Mouse (Mus musculus): Measurements from ENCODE around the gene Hormad1. TPM values are rescaled to one million over a fixed set of nuclear protein-coding genes. Genes with fewer than 3 reads are reported as not detected.

Hormad1 gene
- polyA plus RNA-seq (2014; fragmentation: Illumina TruSeq; extraction: RNeasy Lipid Tissue Mini Kit (QIAGEN cat#74804); ENCODE audit: low read depth, low replicate concordance) = 649 TPM

DNA sequence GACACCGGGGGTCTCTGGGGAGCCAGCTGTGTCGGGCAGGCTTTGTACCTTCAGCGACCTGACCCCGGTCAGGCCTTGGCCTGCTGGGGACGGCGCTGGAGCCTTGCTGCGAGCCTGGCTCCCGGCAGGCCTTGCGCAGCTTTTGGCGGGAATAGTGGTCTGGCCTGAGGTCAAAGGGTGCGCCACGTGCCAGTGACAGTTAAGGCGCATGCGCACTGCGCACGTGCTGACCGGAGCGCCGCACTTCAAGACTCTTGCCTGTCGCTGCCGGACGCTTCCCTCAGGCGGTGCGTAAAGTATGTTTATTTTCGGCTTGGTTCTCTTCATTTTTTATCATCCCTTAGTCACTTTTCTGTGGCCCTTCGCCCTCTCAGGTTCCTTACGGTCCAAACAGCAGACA, at the start of gene Hormad1:
Gene Hormad1 (plus strand): TSS at position 241 of the 400 bp plus-strand sequence.

DNA sequence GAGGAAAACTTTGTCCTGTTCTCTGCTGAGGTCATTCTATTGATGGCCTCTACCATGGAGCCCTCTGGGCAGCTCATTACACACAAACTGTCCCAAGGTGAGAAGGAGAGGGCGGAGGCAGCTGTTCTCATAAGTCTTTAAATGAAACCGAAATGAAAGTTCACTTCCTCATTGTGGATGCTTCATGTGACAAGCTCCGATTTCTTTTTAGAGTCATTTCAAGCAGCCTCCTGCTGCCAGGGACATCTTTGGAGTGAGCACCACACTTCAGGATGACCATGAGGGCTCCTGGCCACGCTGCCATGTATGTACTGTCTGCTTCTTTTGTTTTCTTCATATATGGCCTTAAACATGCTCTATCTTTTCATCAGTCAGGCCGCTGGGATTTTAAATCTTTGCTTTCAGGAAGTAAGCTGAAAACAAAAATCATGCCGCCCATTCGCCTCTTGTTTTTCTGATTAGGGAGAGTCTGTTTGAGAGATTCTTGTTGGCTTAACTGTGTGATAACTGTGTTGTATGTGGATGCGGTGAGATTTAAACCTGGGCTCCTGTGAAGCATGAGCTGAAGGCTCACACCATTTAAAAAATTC, 32.8 kb upstream of the Hormad1 start, which contains the start of gene Ctss:
Gene Ctss (plus strand): TSS at position 165 of the 590 bp plus-strand sequence.

DNA sequence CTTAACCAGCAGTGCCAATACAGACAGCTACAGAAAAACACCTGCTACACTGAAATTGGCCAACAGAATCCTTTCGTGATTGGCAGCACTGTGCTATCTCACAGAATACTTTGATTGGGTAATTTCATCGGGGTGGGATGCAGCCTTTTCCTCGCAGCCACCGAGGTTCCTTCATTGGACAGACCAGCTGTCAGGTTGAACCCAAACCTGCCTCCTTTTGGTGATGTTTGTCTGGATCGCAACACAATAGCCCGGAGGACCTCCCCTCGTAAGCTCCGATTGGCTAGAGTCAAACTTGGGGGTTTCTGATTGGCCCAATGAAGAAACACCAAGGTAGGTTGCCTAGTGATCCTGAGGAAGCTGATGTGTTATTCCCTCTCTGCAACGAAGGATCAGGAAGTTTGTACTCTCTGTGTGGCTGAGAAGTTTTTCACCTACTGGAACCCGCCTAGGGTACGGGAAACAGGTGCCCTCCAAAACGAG, 29.2 kb downstream of the Hormad1 start, which contains the start of gene Golph3l:
Gene Golph3l (plus strand): TSS at position 331 of the 483 bp plus-strand sequence.

DNA sequence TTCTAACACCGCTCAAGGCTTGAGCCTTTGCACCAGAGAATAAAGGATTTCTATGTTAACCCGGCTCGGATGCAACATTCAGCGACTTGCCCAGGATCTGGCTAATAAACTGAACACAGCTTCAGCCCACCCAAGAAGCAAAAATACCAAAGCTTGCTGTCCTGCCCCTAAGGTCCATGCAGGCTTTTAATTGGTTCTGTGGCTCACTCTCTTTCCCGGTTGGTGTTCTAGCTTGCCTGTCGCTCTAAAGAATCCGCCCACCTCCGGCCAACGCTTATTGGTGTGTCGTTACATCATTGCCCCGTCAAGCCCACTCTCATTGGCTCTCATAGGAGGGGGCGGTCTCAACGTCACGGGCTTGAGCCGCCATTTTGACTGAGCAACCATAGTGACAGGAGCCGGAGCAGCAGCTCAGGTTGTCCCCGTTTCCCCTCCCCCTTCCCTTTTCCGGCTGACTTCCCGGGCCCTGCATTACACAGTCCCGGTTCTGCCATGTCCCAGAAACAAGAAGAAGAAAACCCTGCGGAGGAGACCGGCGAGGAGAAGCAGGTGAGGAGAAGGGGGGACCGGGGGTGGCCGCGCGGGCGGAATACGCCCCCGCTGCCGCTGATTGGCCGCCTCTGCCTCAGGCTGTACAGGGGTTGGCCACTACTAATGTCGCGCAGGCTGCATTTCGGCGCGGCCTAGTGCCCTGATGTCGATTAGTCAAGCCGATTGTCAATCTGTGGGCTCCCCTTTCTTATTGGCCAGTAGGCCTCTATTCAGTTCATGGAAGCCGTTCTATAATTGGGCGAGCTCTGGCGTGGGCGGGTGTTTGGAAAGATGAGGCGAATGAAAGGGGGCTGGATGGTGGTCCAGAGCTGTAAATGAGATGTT, 65.4 kb downstream of the Hormad1 start, which contains the start of gene Ensa:
Gene Ensa (plus strand): TSS at position 366 of the 876 bp plus-strand sequence.

Other genes starting within 250 kb of the Hormad1 start
- gene Cers2, start 244.9 kb upstream of the Hormad1 start, polyA plus RNA-seq (2014; fragmentation: Illumina TruSeq; extraction: RNeasy Lipid Tissue Mini Kit (QIAGEN cat#74804); ENCODE audit: low read depth, low replicate concordance) = 30.2 TPM
- gene Setdb1, start 202.5 kb upstream of the Hormad1 start, polyA plus RNA-seq (2014; fragmentation: Illumina TruSeq; extraction: RNeasy Lipid Tissue Mini Kit (QIAGEN cat#74804); ENCODE audit: low read depth, low replicate concordance) = 35.8 TPM
- gene 4930558C23Rik, start 156.8 kb upstream of the Hormad1 start, polyA plus RNA-seq (2014; fragmentation: Illumina TruSeq; extraction: RNeasy Lipid Tissue Mini Kit (QIAGEN cat#74804); ENCODE audit: low read depth, low replicate concordance) = 414 TPM
- 18.7 TPM for gene Arnt, start 125.3 kb upstream of the Hormad1 start, polyA plus RNA-seq (2014; fragmentation: Illumina TruSeq; extraction: RNeasy Lipid Tissue Mini Kit (QIAGEN cat#74804); ENCODE audit: low read depth, low replicate concordance)
- 1.9 TPM for gene Ctsk, start 60.4 kb upstream of the Hormad1 start, polyA plus RNA-seq (2014; fragmentation: Illumina TruSeq; extraction: RNeasy Lipid Tissue Mini Kit (QIAGEN cat#74804); ENCODE audit: low read depth, low replicate concordance)
- gene Ctss, start 32.9 kb upstream of the Hormad1 start, polyA plus RNA-seq (2014; fragmentation: Illumina TruSeq; extraction: RNeasy Lipid Tissue Mini Kit (QIAGEN cat#74804); ENCODE audit: low read depth, low replicate concordance) = 10.9 TPM
- 29.8 TPM for gene Golph3l, start 29.3 kb downstream of the Hormad1 start, polyA plus RNA-seq (2014; fragmentation: Illumina TruSeq; extraction: RNeasy Lipid Tissue Mini Kit (QIAGEN cat#74804); ENCODE audit: low read depth, low replicate concordance)
- gene Ensa, start 65.3 kb downstream of the Hormad1 start, polyA plus RNA-seq (2014; fragmentation: Illumina TruSeq; extraction: RNeasy Lipid Tissue Mini Kit (QIAGEN cat#74804); ENCODE audit: low read depth, low replicate concordance) = 50.6 TPM
- gene Mcl1, start 99.1 kb downstream of the Hormad1 start, polyA plus RNA-seq (2014; fragmentation: Illumina TruSeq; extraction: RNeasy Lipid Tissue Mini Kit (QIAGEN cat#74804); ENCODE audit: low read depth, low replicate concordance) = 72.5 TPM
- 0.08 TPM for gene Adamtsl4, start 128.2 kb downstream of the Hormad1 start, polyA plus RNA-seq (2014; fragmentation: Illumina TruSeq; extraction: RNeasy Lipid Tissue Mini Kit (QIAGEN cat#74804); ENCODE audit: low read depth, low replicate concordance)
- gene Ecm1, start 179.9 kb downstream of the Hormad1 start, polyA plus RNA-seq (2014; fragmentation: Illumina TruSeq; extraction: RNeasy Lipid Tissue Mini Kit (QIAGEN cat#74804); ENCODE audit: low read depth, low replicate concordance) = 0.95 TPM
- 12.8 TPM for gene Tars2, start 200.5 kb downstream of the Hormad1 start, polyA plus RNA-seq (2014; fragmentation: Illumina TruSeq; extraction: RNeasy Lipid Tissue Mini Kit (QIAGEN cat#74804); ENCODE audit: low read depth, low replicate concordance)